Mouse (Mus musculus) erythroid progenitor cell, adult 5-6 weeks (primary cell): ENCODE data around the gene Aktip. TPM values are rescaled to one million over a fixed set of nuclear protein-coding genes. Genes with fewer than 3 reads are reported as not detected.

ENCODE experiments used
- ATAC-seq: replicated peaks from 2 replicates; pipeline ENCODE4 v1.8.0; 2016; ENCODE audit warnings: moderate number of reproducible peaks, mild to moderate bottlenecking, moderate TSS enrichment, inconsistent platforms; ENCODE audit not compliant: poor library complexity, low FRiP score, severe bottlenecking
- total RNA-seq, 2 experiments: library from RNA; stranded (forward) in 1 of 2; stranded (reverse) in 1 of 2; fragments of 150-400 nt in 1 of 2; fragments of 186-747, 209-891 nt in 1 of 2; gene quantifications; 2 replicates each; pipeline versions ENCODE4 v1.2.3 to v1.2.4; 2015 to 2017; ENCODE audit warnings: low replicate concordance in 2 of 2

Aktip gene
- total RNA-seq, 2 experiments from 2014 or later: 0.23 to 3.4 TPM

GRCm38 (mm10) chr8:91194081-91194480 lies 5.7 kb downstream of the Aktip start:
- ATAC-seq: no peak

- ATAC-seq: no peak
Observed at GRCm38 (mm10) chr8:91192941-91193340, 6.8 kb downstream of the Aktip start.

GRCm38 (mm10) chr8:91190816-91191340 lies 8.9 kb downstream of the Aktip start:
- no peak for ATAC-seq

- ATAC-seq: no peak
Observed at GRCm38 (mm10) chr8:91188152-91188551, 11.6 kb downstream of the Aktip start.

GRCm38 (mm10) chr8:91186372-91186771 lies 13.4 kb downstream of the Aktip start:
- no peak for ATAC-seq

- no peak for ATAC-seq
Observed at GRCm38 (mm10) chr8:91177708-91178107, 22.1 kb downstream of the Aktip start.

GRCm38 (mm10) chr8:91176176-91176575 lies 23.6 kb downstream of the Aktip start:
- no peak for ATAC-seq

GRCm38 (mm10) chr8:91171605-91172004 lies 28.2 kb downstream of the Aktip start:
- no peak for ATAC-seq

GRCm38 (mm10) chr8:91170914-91171313 lies 28.9 kb downstream of the Aktip start:
- ATAC-seq: no peak

- no peak for ATAC-seq
Observed at GRCm38 (mm10) chr8:91170152-91170551, 29.6 kb downstream of the Aktip start.

- no peak for ATAC-seq
Observed at GRCm38 (mm10) chr8:91159959-91160800, 39.6 kb downstream of the Aktip start.

GRCm38 (mm10) chr8:91158617-91159016 lies 41.2 kb downstream of the Aktip start:
- ATAC-seq: no peak

GRCm38 (mm10) chr8:91154564-91154963 lies 45.2 kb downstream of the Aktip start:
- ATAC-seq: no peak

GRCm38 (mm10) chr8:91153831-91154230 lies 45.9 kb downstream of the Aktip start:
- no peak for ATAC-seq

- ATAC-seq: no peak
Observed at GRCm38 (mm10) chr8:91151531-91151930, 48.2 kb downstream of the Aktip start.

GRCm38 (mm10) chr8:91149298-91149697 lies 50.5 kb downstream of the Aktip start:
- no peak for ATAC-seq

GRCm38 (mm10) chr8:91148643-91149178 lies 51.1 kb downstream of the Aktip start:
- no peak for ATAC-seq

- ATAC-seq: no peak
Observed at GRCm38 (mm10) chr8:91147715-91148114, 52.1 kb downstream of the Aktip start.

GRCm38 (mm10) chr8:91140828-91141227 lies 58.9 kb downstream of the Aktip start:
- ATAC-seq: no peak

GRCm38 (mm10) chr8:91135308-91136181 lies 64.2 kb downstream of the Aktip start:
- no peak for ATAC-seq
